Mouse (Mus musculus): ENCODE results near the gene Rcan2.

DNA sequence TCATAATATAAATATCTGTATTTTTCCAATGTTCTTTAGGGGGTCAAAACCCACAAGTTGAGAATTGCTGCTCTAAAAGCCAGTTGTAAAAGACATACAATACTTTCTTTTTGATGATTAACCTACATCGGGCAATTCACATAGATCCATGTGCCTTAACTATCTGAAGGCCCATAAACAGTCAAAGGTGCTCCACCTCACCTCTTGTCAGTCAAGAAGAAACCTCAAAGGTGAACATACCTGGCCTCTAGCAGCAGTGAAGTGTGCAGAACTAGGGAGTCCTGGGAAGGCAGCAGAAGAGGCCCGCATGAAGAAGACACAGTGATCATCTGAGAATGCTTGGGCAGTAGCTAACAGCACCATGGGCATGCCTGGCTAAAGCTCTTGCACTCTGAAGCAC lies 239.3 kb downstream of the Rcan2 start:
- TF ChIP-seq EP300 (IDR thresholded peaks at IDR 0.05; ENCODE audit: insufficient read depth, low read depth, low read length) (no peak), CTCF (IDR thresholded peaks at IDR 0.05; ENCODE audit: low read depth, low read length) (no peak)
